Mouse (Mus musculus) kidney, adult 11 months (tissue): ENCODE measurements around the gene Gm3055.
"Not testable (repeated sequence)": the region's sequence is repeated elsewhere in the genome, so short reads cannot be mapped to it uniquely, and the experiment has no call there.

Source experiments
- DNase-seq: peaks from one replicate; pipeline ENCODE4 v3.0.0; 2022

Gm3055 gene

GRCm38 (mm10) chr10:81770506-81771403, at the start of gene Gm3055:
Gm3055 (minus strand) TSS chr10:81771161.
- DNase-seq, result not testable (repeated sequence)

GRCm38 (mm10) chr10:81811899-81812298, 40.9 kb upstream of the Gm3055 start, which contains the start of gene Gm4767:
Gm4767 (plus strand) TSS chr10:81812186.
- peak; percentile 1 for DNase-seq

- DNase-seq, result not testable (repeated sequence)
Measured at GRCm38 (mm10) chr10:81771404-81771777, 430 bp upstream of the Gm3055 start.

- not testable (repeated sequence) for DNase-seq
Measured at GRCm38 (mm10) chr10:81704531-81705301, 66.2 kb downstream of the Gm3055 start, which contains the start of gene Zfp433. Zfp433 (plus strand) TSS chr10:81704825.
